Mouse (Mus musculus) liver, embryonic 13.5 days (tissue): Measurements from ENCODE around the gene Plxna4. TPM values are rescaled to one million over a fixed set of nuclear protein-coding genes. Genes with fewer than 3 reads are reported as not detected.
A peak's percentile ranks its signal among the peaks of the same experiment; 100 is the strongest.

Source experiments
- ATAC-seq: fragments of 200-750 bp; cut with Nextera tagmentation; 2 replicates; pipeline ENCODE4 v1.8.0; 2017; ENCODE audit warnings: low read depth, mild to moderate bottlenecking, moderate number of reproducible peaks, moderate library complexity
- DNase-seq: peaks from one replicate; pipeline ENCODE4 v3.0.0; 2022
- H3K27ac ChIP-seq: fragments of 300-500 bp; sonication (generic); 2 replicates; pipeline ENCODE4 v1.5.1; 2015; ENCODE audit warnings: moderate library complexity, mild to moderate bottlenecking, inconsistent platforms
- H3K27me3 ChIP-seq: fragments of 300-500 bp; sonication (generic); 2 replicates; pipeline ENCODE4 v1.6.1; 2015; ENCODE audit warnings: mild to moderate bottlenecking, inconsistent platforms
- H3K36me3 ChIP-seq: fragments of 300-500 bp; sonication (generic); 2 replicates; pipeline ENCODE4 v1.6.1; 2015; ENCODE audit warnings: mild to moderate bottlenecking, inconsistent platforms
- H3K4me1 ChIP-seq: fragments of 300-500 bp; sonication (generic); replicated peaks from 2 replicates; pipeline ENCODE4 v1.6.1; 2015; ENCODE audit warnings: inconsistent platforms
- H3K4me2 ChIP-seq: fragments of 300-500 bp; sonication (generic); 2 replicates; pipeline ENCODE4 v1.6.1; 2015; ENCODE audit warnings: inconsistent platforms, mild to moderate bottlenecking, moderate library complexity
- H3K4me3 ChIP-seq: fragments of 300-500 bp; sonication (generic); replicated peaks from 2 replicates; pipeline ENCODE4 v1.5.1; 2015; ENCODE audit warnings: mild to moderate bottlenecking, inconsistent platforms
- H3K9ac ChIP-seq: fragments of 300-500 bp; sonication (generic); 2 replicates; pipeline ENCODE4 v1.6.1; 2015; ENCODE audit warnings: mild to moderate bottlenecking, inconsistent platforms
- H3K9me3 ChIP-seq: fragments of 300-500 bp; sonication (generic); replicated peaks from 2 replicates; pipeline ENCODE4 v1.6.1; 2016; ENCODE audit warnings: inconsistent platforms
- WGBS: fragments of 180-500 bp; shearing (Covaris S2); methylation state at CpG from one replicate; pipeline ENCODE4 v1.1.7; 2015; ENCODE audit not compliant: insufficient replicate concordance; 5-methylcytosine and 5-hydroxymethylcytosine counted together
- polyA plus RNA-seq: library from polyadenylated mRNA; unstranded; fragments of >200 nt; fragmentation: Nextera tagmentation; extraction: Ambion mirVana; gene quantifications from 2 replicates; pipeline ENCODE4 v1.2.1, GENCODE M21; 2015

Gene Plxna4
- polyA plus RNA-seq, 1 experiment from 2014 or later = 0.24 TPM

DNA sequence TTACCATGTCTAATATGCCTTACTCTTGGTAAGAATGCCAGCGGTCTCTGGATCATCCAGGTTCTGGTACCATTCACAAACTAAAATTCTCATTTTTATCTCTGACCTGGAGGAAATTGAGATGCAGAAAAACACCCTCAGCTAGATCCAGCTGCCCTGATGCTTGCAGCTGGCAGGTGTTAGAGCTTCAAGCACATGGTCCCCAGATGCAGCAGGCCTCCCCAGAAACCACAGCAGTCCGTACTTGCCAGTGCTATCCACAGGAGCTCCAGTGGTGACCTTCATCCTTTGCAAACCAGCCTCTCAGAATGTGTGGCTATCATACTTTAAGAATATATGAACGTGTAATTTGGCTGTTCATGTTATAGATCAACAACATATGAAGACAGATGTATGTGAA lies 139.2 kb downstream of the Plxna4 start:
- Histone ChIP-seq H3K9ac (no peak overlapping the region), H3K27ac (no peak overlapping the region), H3K27me3 (no peaks in the 10 kb centered on the region; the same call in 1 of the 2 replicates), H3K4me1 (no peaks in the 10 kb centered on the region), H3K4me3 (no peak overlapping the region), H3K4me2 (no peak overlapping the region), H3K9me3 (no peaks in the 10 kb centered on the region), H3K36me3 (no peaks in the 10 kb centered on the region)
- WGBS = 61% methylated on average over 3 of the region's 3 CpGs
- ATAC-seq (no peak), DNase-seq (no peak)

- no peaks in the 10 kb centered on the region for H3K9me3 ChIP-seq
- H3K4me1 ChIP-seq = no peaks in the 10 kb centered on the region
- no peak overlapping the region for H3K27ac ChIP-seq
- DNase-seq (no peak), ATAC-seq (no peak)
- 58% methylated on average over 4 of the region's 4 CpGs for WGBS
- H3K27me3 ChIP-seq = no peaks in the 10 kb centered on the region; the same call in 1 of the 2 replicates
- H3K4me2 ChIP-seq = no peak overlapping the region
- no peaks in the 10 kb centered on the region for H3K36me3 ChIP-seq
- no peak overlapping the region for H3K9ac ChIP-seq
- H3K4me3 ChIP-seq = no peak overlapping the region
These were observed 141.7 kb downstream of the Plxna4 start for GRCm38 (mm10) chr6:32446276-32446675.

DNA sequence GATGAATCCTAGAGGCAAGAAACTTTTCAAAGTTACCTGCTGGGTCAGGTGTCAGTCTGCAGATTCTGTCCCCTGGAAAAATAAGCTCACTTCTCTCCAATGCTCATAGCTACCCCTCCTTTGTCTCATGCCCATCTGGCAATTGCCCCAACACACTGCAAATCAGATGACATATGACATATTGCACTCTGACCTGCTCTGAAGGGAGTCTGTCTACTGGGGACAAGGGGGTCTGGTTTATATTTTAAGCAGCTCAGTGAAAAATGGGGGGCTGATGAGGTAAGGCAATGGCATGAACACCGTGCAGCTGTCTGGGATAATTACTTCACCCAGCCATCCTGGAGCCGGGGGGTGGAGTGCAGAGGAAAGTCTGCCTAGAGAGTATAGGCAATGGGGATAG lies 142.7 kb downstream of the Plxna4 start:
- no peaks in the 10 kb centered on the region for H3K9me3 ChIP-seq
- no peak overlapping the region for H3K9ac ChIP-seq
- H3K4me2 ChIP-seq = no peak overlapping the region
- no peak overlapping the region for H3K27ac ChIP-seq
- no peak overlapping the region for H3K4me3 ChIP-seq
- WGBS = 58% methylated on average over 2 of the region's 2 CpGs
- H3K4me1 ChIP-seq = no peaks in the 10 kb centered on the region
- ATAC-seq (no peak), DNase-seq (no peak)
- H3K27me3 ChIP-seq = no peaks in the 10 kb centered on the region
- no peaks in the 10 kb centered on the region for H3K36me3 ChIP-seq

- no peak for DNase-seq
- Histone ChIP-seq H3K27ac (no peak overlapping the region), H3K27me3 (no peaks in the 10 kb centered on the region), H3K36me3 (no peaks in the 10 kb centered on the region), H3K9me3 (no peaks in the 10 kb centered on the region), H3K4me1 (no peaks in the 10 kb centered on the region), H3K9ac (no peak overlapping the region), H3K4me3 (no peak overlapping the region), H3K4me2 (no peak overlapping the region)
- no peak for ATAC-seq
- WGBS = 57% methylated on average over 2 of the region's 2 CpGs
These were observed 143.6 kb downstream of the Plxna4 start for GRCm38 (mm10) chr6:32444393-32444792.

GRCm38 (mm10) chr6:32443679-32444078 lies 144.3 kb downstream of the Plxna4 start:
- Histone ChIP-seq H3K4me2 (no peak overlapping the region), H3K36me3 (no peaks in the 10 kb centered on the region), H3K27ac (no peak overlapping the region), H3K4me1 (no peaks in the 10 kb centered on the region), H3K4me3 (no peak overlapping the region), H3K9ac (no peak overlapping the region), H3K9me3 (no peaks in the 10 kb centered on the region), H3K27me3 (no peaks in the 10 kb centered on the region)
- ATAC-seq = no peak
- WGBS = 50% methylated on average over 1 of the region's 1 CpGs
- no peak for DNase-seq

DNA sequence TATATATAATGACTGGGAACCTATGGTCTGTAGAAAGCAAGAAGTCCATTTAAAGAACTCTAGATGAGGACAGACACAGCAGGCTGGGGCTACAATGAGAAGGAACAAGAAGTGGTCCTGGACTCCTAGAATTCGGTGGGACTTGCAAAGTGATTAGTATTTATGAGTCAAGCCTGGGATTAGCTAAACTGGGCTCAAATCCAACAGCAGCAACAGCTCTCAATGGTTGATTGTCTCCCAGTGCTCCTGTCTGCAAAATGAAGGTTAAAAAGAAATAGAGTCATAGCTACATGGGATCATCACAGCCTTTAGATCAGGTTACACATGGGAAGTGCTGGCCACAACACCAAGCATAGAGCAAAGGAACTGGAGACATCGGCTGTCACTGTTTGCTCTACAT lies 148.6 kb downstream of the Plxna4 start:
- H3K4me3 ChIP-seq = no peak overlapping the region
- no peaks in the 10 kb centered on the region for H3K36me3 ChIP-seq
- no peak for ATAC-seq
- no peak overlapping the region for H3K27ac ChIP-seq
- no peak for DNase-seq
- no peak overlapping the region for H3K9ac ChIP-seq
- 62% methylated on average over 2 of the region's 2 CpGs for WGBS
- H3K4me2 ChIP-seq = no peak overlapping the region
- no peaks in the 10 kb centered on the region for H3K9me3 ChIP-seq
- H3K27me3 ChIP-seq = no peaks in the 10 kb centered on the region
- no peaks in the 10 kb centered on the region for H3K4me1 ChIP-seq

DNA sequence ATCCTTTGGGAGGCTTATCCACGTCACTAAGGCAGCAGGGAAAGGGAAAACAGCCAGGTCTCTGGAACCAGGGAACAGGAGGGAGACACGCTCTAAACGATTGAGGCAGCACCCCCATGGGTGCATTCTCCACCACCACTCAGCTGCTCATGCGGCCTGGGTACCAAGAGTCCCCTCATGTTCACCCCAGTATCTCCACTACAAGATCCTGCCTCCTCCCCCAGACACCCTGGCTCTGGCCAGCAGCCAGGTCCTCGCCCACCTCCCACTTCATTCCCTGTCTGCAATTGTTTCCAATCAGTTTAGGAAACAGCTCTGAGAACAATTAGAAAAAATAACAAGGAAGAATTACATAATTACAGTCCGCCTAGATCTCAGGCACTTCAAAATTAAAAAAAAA lies 150.8 kb downstream of the Plxna4 start:
- DNase-seq = no peak
- no peak overlapping the region for H3K27ac ChIP-seq
- no peaks in the 10 kb centered on the region for H3K9me3 ChIP-seq
- no peak overlapping the region for H3K4me2 ChIP-seq
- H3K4me1 ChIP-seq = no peaks in the 10 kb centered on the region
- H3K27me3 ChIP-seq = no peaks in the 10 kb centered on the region
- H3K9ac ChIP-seq = no peak overlapping the region
- WGBS = 59% methylated on average over 6 of the region's 6 CpGs
- no peaks in the 10 kb centered on the region for H3K36me3 ChIP-seq
- ATAC-seq = no peak
- H3K4me3 ChIP-seq = no peak overlapping the region

DNA sequence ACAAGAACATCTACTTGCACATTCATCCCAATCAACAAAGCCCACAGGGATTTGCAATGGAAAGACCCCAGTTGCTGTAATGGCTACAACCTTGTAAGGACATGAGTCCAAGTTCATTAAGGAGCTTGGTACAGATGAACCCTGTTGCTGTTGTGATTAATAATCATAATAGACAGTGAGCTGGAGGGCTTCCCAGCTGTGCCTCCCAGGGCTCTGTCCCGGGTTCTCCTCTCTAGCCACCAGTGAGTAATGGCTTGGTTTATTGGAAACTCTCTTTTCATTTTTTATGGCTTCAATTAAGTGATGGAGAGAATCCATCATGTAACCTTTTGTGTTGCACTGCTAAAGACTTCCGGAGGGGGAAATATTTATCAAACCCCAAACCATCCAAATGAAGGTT lies 164.9 kb downstream of the Plxna4 start:
- WGBS = 53% methylated on average over 2 of the region's 2 CpGs
- Histone ChIP-seq H3K36me3 (no peaks in the 10 kb centered on the region), H3K4me1 (no peaks in the 10 kb centered on the region), H3K27me3 (no peaks in the 10 kb centered on the region), H3K27ac (no peak overlapping the region), H3K9ac (no peak overlapping the region), H3K4me2 (no peak overlapping the region), H3K4me3 (no peak overlapping the region), H3K9me3 (no peaks in the 10 kb centered on the region)
- no peak for DNase-seq
- no peak for ATAC-seq

GRCm38 (mm10) chr6:32420610-32421009 lies 167.4 kb downstream of the Plxna4 start:
- no peak for ATAC-seq
- 58% methylated on average over 3 of the region's 3 CpGs for WGBS
- H3K4me3 ChIP-seq = no peak overlapping the region
- no peak overlapping the region for H3K4me2 ChIP-seq
- H3K36me3 ChIP-seq = no peaks in the 10 kb centered on the region
- DNase-seq = no peak
- H3K27ac ChIP-seq = no peak overlapping the region
- H3K9me3 ChIP-seq = no peaks in the 10 kb centered on the region
- H3K27me3 ChIP-seq = no peaks in the 10 kb centered on the region
- no peaks in the 10 kb centered on the region for H3K4me1 ChIP-seq
- H3K9ac ChIP-seq = no peak overlapping the region

GRCm38 (mm10) chr6:32417351-32417750 lies 170.6 kb downstream of the Plxna4 start:
- Histone ChIP-seq H3K4me1 (no peaks in the 10 kb centered on the region), H3K36me3 (no peaks in the 10 kb centered on the region), H3K4me2 (no peak overlapping the region), H3K27me3 (no peaks in the 10 kb centered on the region), H3K4me3 (no peak overlapping the region), H3K9ac (no peak overlapping the region), H3K27ac (no peak overlapping the region), H3K9me3 (no peaks in the 10 kb centered on the region)
- DNase-seq = no peak
- WGBS = 72% methylated on average over 4 of the region's 4 CpGs
- no peak for ATAC-seq

DNA sequence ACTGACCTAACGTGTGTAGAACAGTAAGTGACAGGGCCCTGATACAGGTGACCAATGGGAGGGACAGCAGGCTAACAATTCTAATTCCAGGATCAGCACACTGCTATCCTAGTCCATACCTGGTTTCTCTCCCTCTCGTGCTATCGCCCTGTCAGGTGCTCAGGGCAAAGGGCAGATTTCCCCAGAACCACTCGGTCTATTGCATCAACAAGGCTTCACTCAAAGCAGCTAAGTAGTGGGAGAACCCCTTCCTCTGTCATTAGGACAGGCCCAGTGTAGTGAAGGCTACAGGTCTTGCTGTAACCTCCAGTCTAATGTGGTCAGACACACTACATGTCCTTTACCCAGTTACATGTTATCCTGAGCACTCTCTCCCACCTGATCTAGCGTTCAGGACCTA lies 176.7 kb downstream of the Plxna4 start:
- Histone ChIP-seq H3K27me3 (no peaks in the 10 kb centered on the region), H3K9me3 (no peaks in the 10 kb centered on the region), H3K4me2 (no peak overlapping the region), H3K9ac (no peak overlapping the region), H3K4me1 (no peaks in the 10 kb centered on the region), H3K36me3 (no peaks in the 10 kb centered on the region), H3K27ac (no peak overlapping the region), H3K4me3 (no peak overlapping the region)
- DNase-seq (no peak), ATAC-seq (peak; percentile 64)
- WGBS = 49% methylated on average over 5 of the region's 5 CpGs

DNA sequence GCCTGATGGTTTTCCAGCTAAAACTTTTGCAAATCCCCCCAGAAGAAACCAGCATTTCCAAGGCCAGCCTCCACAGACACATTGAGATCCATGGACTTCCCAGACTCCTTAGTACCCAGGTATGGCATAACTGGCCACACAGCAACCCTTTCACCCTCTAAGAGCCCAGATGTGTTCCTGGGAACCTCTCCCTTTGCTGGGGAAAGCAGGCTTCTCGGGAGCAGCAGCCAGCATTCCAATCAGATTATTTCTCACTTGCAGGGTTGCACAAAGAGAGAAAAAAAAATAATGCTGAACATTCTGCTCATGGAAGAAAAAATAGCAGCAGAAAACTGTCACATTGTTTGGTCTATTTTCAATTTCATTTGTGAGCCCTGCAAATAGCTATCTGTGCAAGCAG lies 178.4 kb downstream of the Plxna4 start:
- H3K4me1 ChIP-seq = no peaks in the 10 kb centered on the region
- ATAC-seq (no peak), DNase-seq (no peak)
- H3K4me2 ChIP-seq = no peak overlapping the region
- H3K4me3 ChIP-seq = no peak overlapping the region
- WGBS = 46% methylated on average over 1 of the region's 1 CpGs
- no peaks in the 10 kb centered on the region for H3K27me3 ChIP-seq
- no peak overlapping the region for H3K27ac ChIP-seq
- H3K9ac ChIP-seq = no peak overlapping the region
- no peaks in the 10 kb centered on the region for H3K9me3 ChIP-seq
- no peaks in the 10 kb centered on the region for H3K36me3 ChIP-seq
